Mouse (Mus musculus): ENCODE measurements around the gene Mief1.

Mief1 gene

DNA sequence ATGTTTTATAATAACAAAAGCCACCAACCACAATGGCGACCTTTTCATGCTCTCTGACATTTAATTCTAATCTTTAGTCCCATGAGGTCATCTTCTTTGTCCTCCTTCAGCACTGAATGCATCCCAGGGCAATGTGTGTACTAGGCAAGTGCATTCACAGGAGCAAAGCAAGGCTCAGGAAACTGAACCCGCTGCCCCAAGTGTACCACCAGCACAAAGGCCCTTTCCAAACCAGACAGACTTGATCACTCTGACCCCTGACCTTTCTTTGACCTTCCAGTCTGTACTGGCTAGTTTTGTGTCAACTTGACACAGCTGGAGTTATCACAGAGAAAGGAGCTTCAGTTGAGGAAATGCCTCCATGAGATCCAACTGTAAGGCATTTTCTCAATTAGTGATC is 1.5 kb upstream of the Mief1 start:
- no peak for DNase-seq

DNA sequence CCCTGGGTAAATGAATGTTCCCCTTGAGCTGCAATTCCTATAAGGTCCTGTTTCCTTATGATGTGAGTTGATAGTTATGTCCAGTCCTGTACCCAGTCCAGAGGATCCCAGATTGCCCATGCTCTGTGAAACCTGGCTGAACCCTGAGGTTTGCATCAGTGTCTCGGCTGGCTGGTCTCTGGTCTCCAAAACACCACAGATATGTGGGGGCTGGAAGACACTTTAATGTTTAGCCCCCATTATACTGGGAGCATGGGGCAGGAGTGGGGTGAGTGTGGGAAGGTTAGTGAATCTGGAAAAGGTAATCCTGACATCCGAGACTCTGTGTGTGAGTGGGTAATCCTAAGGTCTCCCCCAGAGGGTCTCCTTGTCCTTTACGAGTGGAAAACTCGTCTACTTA is 765 bp upstream of the Mief1 start:
- no peak for DNase-seq

GRCm38 (mm10) chr15:80235535-80235934 is 1.7 kb downstream of the Mief1 start, which contains the start of gene AC140267.1:
Gene AC140267.1 (plus strand): TSS chr15:80235835.
- DNase-seq: no peak

GRCm38 (mm10) chr15:80248135-80248534 is 14.3 kb downstream of the Mief1 start:
- DNase-seq: no peak

- no peak for DNase-seq
Observed at GRCm38 (mm10) chr15:80248596-80248995, 14.8 kb downstream of the Mief1 start.

DNA sequence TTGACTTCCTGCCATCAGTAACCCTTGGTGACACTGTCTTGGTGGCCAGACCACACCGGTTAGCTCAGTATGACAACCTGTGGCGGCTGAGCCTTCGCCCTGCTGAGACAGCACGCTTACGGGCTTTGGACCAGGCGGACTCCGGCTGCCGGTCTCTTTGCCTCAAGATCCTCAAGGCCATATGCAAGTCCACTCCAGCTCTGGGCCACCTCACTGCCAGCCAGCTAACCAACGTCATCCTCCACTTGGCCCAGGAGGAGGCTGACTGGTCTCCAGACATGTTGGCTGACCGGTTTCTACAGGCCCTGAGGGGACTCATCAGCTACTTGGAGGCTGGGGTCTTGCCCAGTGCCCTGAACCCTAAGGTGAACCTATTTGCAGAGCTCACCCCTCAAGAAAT is 15.9 kb downstream of the Mief1 start:
- no peak for DNase-seq

GRCm38 (mm10) chr15:80250586-80250985 is 16.8 kb downstream of the Mief1 start:
- no peak for DNase-seq

GRCm38 (mm10) chr15:80253530-80253929 is 19.7 kb downstream of the Mief1 start:
- DNase-seq: no peak

- no peak for DNase-seq
Observed at GRCm38 (mm10) chr15:80254207-80254606, 20.4 kb downstream of the Mief1 start.

DNA sequence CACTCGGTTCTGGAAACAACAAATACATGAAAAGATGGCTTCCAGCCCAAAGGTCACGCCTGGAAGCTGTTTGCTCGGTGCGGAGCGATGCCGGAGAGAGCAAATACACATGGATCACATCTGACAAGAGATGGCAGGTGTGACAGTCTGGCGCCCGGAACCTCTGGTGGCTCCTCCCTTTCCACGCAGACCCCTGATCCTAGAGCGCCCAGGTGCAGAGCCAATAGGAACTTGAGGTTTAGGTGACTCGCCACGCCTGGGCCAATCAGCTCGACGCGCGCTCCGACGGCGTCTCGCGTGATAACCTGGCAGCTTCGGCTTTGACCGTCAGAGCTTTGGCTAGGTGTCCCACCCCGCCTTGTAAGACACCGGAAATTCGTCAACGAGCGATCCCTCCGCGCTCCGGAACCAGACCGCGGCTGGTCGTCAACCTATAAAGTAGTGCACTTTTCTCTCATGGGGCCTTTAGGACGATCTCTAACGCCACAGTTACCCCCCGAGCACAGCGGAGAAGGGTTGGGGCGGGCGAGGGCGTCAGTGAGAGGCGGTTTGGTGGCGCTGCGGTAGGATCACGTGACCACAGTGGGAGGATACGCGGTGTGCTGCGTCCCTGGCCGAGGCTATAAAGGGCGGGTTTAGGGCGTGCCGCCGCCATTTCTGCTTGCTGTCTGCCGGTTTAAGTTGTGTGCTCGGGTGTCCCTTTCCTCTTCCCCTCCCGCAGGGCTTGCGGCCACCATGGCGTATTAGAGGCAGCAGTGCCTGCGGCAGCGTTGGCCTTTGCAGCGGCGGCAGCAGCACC is 21.2 kb downstream of the Mief1 start, which contains the start of gene Atf4:
Gene Atf4, plus strand, starts transcription at position 338 of the 799 bp plus-strand sequence.
- peak; percentile 97 for DNase-seq

DNA sequence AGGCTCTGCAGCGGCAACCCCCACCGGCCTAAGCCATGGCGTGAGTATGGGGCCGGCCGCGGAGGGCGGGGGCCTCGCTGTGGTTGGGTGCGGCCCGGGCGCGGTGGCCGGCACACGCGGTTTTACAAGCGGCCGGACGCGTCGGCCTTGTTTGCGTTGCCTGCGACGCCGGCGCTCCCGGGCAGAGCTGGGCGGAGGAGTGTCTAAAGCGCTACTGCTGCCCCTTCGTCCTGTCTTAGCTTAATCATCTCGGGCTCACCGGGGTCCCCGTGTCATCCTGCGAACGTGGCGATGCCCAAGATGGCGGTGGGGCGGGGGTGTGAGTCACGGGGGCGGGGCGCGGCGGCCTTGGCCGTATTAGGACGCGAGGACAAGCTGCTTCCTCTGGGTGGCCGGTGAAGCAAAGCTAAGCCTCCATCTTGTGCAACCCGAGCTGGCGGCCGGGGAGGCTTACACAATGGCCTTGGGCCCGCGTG is 21.9 kb downstream of the Mief1 start:
- DNase-seq: no peak

- DNase-seq: peak; percentile 8
Observed at GRCm38 (mm10) chr15:80256242-80256641, 22.4 kb downstream of the Mief1 start.

DNA sequence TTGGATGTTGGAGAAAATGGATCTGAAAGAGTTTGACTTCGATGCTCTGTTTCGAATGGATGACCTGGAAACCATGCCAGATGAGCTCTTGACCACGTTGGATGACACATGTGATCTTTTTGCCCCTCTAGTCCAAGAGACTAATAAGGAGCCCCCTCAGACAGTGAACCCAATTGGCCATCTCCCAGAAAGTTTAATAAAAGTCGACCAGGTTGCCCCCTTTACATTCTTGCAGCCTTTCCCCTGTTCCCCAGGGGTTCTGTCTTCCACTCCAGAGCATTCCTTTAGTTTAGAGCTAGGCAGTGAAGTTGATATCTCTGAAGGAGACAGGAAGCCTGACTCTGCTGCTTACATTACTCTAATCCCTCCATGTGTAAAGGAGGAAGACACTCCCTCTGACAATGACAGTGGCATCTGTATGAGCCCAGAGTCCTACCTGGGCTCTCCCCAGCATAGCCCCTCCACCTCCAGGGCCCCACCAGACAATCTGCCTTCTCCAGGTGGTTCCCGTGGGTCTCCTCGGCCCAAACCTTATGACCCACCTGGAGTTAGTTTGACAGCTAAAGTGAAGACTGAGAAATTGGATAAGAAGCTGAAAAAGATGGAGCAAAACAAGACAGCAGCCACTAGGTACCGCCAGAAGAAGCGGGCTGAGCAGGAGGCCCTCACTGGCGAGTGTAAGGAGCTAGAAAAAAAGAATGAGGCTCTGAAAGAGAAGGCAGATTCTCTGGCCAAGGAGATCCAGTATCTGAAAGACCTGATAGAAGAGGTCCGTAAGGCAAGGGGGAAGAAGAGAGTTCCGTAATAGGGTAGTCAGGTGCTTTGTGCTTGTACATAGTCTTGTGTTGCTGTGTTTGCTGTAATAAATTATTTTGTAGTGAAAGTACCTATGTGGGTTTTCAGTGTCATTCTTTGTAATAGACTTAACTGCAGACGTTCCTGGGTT is 23.1 kb downstream of the Mief1 start:
- no peak for DNase-seq

- DNase-seq: no peak
Observed at GRCm38 (mm10) chr15:80257602-80258239, 23.9 kb downstream of the Mief1 start.

DNA sequence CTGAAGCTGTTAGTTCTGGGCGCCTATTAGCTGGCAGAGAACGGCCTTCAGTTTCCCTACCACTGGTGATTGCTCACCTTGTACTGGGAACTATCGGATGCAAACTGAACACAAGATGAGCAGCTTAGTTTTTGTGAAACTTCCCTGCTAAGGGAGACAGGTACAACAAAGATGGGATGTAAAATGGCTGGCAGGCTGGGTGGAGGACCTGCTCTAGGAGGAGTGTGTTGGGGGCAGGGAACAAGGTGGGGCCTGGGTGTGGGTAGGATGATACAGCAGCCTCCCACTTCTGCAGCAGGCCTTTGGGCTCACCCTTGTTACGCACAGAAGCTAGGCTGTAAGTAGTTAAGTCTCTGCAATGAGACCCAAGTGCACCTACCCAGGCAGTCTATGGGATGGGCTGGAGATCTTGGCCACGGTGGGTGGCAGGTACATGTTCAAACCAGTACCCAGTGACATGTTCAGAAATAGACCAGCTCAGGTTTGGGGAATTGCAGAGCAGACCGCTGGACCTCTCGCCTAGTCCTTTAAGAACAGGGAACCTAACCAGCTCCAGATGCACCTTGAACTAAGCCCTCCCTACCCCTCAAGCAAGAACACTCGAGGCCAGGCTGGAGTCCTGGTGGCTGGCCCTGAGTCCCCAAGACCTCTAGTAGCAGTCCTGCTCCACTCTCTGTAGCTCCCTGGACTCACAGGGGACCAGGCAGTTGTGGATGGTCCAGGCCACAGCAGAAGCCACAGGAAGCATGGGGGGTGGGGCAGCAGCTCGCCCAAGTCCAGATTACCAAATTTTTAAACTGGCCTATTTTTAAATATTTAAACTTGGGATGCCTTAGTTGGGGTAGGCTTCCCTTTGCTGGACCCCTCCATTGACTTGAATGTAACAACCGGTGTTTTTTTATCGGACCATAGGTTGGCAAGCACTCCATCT is 24.7 kb downstream of the Mief1 start:
- DNase-seq: no peak

- DNase-seq: no peak
Observed at GRCm38 (mm10) chr15:80259406-80260045, 25.7 kb downstream of the Mief1 start.

DNA sequence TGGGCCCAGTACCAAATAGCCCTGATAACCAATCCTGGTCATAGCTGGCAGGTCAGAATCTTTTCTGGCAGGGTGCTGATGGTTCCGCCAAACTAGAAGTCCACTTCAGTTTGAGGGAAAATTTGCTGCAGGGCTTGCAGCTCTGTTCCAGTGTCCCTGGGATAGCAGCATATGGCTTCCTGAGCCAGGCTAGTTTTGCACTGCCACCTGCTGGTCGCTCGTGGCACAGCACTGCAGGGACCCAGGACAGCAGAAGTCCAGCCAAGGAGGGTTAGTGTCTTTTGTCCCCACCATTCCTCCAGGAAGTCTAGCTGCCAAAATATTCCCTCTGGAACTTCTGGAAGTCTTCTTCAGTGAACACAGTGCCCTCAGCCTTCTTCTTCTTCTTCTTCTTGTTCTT is 26.9 kb downstream of the Mief1 start:
- DNase-seq: peak; percentile 79

GRCm38 (mm10) chr15:80261100-80261499 is 27.3 kb downstream of the Mief1 start:
- no peak for DNase-seq

DNA sequence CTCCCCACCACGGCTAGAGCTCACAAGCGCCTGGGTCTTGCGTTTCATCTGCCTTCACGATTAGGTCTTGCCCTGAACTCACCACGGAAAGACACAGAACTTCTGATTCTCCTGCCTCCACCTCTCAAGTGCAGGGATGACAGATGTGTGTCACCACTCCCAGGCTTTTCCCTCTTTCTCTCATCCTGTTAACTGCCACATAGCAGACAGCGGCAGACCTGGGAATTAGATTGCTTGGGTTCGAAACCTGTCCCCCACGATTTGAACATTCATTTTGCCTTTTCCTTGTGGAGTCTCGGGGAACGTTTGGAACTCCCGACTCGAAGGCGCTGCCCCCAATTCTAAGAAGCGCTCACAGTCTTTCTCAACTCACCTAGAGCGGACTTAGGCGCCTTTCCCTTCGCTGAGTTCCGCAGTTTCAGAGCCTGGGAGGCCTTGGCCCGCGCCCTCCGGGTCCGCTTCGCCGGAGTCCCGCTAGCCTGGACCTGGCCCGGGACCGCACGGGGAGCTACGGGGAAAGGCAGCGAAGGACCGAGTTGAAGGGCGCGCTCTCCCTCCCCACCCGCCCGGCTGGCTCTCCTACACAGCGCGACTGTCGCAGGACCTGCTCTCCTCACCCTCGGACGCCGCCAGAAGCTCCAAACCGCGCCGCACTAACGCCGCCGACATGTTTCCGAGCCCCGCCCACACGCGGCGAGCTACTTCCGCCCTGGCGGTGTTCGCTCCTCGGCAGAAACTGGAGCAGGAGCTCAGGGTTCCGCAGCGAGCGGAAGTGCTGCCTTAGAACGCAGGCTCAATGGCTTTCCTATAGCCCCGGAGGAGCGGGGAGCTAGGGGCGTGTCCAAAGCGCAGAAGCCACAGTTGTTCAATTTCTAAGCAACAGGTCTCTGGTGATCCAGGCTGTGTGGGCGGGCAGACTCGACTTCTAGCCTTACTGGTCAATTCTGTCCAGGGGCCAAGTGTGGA is 30.1 kb downstream of the Mief1 start, which contains the start of gene Rps19bp1:
Gene Rps19bp1, minus strand, starts transcription at position 706 of the 966 bp plus-strand sequence.
- DNase-seq: peak; percentile 90

DNA sequence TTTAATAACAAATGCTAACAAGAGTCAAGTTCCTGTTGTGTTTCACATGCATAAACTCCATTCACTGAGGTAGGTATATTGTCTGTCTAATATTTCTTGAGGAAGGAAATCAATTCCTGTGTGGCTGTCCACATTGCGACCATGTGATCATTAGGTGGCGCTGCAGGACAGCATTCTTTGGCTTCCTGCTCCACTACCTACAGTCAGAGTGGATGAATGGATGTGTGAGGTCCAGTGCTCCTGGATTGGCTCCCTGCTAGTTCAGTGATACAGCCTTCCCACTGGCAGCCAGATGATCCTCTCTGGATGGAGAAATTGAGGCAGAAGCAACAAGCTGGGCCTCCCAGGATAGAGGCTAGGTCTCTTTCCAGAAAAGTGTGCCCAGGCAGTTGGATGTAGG is 32.5 kb downstream of the Mief1 start:
- peak; percentile 62 for DNase-seq

Data from thymus, postnatal 25 days (tissue).